Mouse (Mus musculus) brain, embryonic 18.5 days (tissue): ENCODE measurements at regions not wholly inside any gene's neighbourhood (a gene's known extent, or its start where the extent isn't known, plus 50 kb on each side); places are given as distances from the start of the nearest gene placed in this dataset.

Source experiments
- DNase-seq: peaks from one replicate; pipeline ENCODE4 v3.0.0-alpha.2; 2012; ENCODE audit warnings: low read depth, low spot score

DNA sequence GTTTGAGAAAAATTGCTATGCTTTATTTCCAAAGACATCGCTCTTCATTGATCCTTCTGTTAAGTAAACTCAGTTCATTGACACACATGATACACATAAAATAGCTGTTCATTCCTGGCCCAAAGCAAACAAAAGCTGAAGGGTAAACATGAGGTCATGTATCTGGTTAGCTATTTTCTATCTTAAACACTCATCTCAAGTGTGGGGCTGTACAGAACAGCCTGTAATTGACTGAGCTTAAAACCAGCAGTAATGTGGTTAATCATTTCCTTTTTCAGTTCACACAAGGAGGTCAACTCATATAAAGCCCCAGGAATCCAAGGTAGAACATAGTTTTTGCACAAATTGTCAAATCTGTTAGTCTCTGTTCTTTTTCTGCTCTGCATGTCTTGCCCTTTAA is 94.5 kb downstream of the Cldn17 start:
- DNase-seq = no peak

DNA sequence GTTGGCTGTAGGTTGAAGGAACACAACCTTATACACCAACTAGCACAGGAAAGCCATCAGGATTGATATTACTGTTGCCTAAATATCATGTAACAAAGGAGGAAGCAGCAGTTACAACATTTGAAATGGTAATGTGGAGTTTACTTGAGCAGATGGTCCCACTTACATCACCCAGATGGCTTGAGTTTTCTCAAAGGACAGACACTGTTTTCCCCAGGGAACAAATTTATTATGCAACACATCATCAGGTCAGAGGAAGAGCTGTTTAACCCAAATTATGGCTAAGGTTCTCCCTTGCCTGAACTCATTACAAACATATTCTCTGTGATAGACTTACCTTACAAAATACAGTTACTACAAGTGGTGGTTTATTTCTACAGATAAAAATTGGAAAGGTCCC is 98.6 kb downstream of the Cldn17 start:
- peak; percentile 58 for DNase-seq

DNA sequence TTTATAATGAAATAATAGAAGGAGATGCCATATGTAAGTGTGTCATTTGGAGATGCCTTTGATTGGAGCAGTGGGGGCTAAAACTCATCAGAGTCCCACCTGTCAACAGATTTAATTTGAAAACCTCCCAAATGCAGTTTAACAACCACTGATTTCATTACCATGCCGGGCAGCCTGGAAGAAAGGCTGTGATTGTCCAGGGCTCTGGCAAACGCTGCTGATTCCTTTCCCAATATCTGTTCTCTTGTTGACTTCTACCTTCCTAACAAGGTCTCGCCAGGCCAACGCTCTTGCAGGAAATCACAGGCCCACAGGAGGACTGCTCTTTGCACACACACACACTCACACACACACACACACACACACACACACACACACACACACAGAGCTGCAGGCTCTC is 102.4 kb downstream of the Cldn17 start:
- no peak for DNase-seq

DNA sequence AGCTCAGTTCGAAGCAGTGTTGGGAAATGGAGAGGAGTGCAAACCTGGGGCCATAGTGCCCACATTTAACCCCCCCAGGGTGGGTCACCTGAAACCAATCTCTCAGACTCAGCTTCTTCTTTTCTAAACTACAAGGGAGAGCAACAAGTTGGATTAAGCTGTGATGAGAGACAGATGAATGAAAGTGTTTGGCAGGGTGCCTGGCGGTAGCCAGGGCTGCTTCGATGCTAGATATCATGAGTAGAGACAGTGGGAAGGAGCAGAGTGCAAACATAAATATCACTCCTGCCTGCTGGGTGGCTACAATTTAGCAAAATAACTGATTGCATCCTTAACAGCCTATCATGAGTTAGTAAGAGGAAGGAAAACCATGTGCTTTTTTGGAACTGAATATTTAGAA is 106.9 kb downstream of the Cldn17 start:
- DNase-seq = no peak

DNA sequence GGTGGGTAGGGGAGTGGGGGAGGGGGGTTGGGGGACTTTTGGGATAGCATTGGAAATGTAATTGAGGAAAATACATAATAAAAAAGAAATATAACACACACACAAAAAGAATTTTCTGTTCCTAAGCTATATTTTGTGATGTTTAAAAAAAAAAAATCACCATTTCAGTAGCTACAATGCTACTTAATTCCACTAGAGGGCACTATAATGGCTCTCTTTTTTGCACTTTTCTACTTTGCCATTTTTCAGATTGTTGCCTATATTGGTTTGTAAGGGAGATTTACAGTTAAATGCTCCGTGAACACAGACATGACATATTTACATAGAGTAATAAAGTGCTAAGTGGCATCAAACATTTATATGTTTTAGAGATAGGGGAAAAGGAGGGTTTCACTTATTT is 102.7 kb upstream of the Grik1 start:
- no peak for DNase-seq

DNA sequence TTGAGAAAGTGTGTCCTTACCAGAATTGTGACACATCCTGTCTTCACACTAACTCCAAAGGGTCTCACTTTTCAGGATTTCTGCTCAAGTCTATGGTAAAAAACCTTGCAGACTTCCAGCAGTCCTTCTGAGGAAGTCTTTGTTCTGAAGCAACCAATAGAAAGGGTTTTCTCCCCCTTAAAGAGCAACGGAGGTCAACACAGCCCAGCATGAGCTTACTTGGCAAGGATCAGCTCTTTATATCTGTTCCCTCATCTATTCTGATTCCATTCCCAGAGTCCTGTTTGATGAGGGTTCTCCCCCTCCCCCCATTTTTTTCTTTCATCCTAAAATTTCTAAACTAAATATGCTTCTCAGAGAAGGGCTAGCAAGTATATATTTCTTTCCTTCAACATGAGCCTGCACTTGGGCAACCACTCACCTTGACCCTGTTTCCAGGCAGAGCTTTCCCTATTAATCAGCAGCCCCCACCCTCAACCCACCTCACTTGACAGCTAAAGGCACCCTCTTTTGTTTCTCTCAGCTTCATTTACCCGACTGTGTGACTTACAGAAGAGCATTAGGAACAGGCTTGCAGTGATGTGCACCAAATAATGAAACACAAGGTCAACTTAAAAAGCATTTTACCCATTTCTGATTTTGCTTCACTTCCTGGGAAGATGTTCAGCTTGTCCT is 91.7 kb upstream of the Grik1 start:
- no peak for DNase-seq

DNA sequence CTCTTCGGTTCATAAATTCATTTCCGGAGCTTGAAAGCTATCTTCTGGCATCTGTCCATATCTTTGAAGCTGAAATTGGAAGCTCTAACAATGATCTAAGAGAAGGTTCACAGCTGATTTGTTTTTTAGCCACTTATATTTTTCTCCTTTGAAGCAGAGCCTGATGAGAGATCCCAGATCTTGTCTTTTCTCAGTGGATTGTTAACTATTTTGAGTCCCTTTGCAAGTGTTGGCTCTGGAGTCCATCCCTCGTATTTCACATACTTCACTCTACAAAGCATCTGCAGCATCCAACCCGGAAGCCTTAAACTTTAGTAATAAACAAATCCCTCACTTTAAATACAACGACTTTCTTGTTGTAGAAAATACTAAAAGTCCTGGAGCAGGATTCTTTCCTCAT is 85.6 kb upstream of the Grik1 start:
- no peak for DNase-seq

DNA sequence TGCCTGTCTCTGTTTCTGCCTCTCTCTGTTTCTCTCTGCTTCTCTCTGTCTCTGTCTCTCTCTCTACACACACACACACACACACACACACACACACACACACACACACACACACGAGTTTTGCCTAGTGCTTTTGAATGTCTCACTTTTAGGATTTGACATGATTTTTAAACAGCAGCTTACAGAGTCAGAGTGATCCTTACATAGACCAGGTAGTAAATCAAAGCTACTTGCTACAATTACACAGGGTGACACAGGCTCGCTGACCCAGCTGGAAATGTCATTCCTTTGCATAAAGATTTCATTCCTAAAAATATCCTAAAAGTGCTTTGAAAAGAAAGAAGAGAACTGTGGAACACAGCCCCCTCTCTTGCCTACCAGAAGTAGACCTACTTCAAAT is 84.5 kb upstream of the Grik1 start:
- DNase-seq = no peak

DNA sequence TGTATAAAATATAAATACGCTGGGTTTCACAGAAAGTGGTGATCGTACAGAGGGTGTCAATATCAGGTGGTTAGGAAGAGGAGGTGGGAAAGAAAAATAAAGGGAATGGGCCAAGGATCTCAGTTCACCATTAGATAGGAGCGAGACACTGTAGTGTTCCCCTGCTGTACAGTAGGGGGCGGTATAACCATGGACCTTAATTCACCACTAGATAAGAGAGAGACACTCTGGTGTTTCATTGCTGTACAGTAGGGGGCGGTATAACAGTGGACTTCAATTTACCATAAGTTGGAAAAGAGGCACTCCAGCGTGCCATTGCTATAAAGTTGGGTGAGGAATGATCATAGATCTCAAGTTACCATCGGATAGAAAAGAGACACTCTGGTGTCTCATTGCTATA is 82.0 kb upstream of the Grik1 start:
- no peak for DNase-seq

DNA sequence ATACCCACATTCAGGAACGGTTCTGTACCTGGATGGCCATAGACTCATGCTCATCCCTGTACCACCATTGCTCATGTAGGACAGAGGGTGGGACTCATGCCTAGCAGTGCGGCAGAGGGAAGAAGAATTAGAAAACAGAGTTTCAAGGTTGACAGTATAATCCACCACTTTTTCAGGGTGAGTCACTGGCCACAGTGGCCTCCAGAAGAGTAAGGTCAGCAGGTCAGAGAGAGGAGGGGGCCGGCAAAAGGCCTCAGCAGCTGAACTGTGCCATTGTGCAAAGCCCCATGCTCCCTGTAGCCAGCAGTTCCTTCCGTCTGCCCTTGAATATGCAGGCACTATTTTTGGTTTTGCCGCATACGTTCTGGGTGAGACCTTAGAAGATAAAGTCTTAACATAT is 78.1 kb upstream of the Grik1 start:
- DNase-seq = no peak

DNA sequence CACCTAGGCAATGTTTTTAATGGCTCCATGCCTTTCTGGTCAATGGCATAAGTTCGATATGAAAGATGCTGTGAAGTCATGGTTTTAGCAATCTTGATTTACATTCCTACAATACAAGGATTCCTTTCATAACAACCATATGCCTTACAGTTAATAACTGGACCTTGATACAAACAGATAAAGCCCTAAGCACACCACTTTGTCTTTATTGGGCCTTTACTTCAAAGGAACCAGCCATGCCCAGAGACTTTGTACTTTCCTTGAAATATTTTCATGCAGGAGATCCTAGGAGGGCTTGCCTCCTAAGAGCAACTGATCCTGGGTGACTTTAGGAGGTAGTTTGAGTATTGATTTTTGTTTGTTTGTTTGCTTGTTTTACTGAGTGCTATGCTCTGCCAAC is 77.1 kb upstream of the Grik1 start:
- DNase-seq = no peak

DNA sequence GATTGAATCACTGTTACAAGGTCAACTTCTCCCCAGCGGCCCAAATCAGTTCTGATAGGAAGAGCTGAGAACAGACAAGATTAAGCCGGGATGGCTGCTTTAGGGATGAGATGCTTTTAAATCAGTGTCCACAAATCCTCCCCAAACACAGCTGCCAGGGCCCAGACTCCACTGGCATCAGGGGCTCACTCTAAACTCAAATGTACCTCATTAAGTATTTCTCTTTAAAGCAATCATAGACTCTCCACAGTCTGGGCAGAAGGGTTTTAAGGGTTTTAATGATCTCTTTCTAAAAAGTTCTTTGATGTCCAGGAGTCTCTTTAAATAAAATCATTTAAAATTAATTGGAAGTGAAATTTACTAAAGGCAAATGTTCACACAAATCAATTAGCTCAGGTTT is 70.0 kb upstream of the Grik1 start:
- DNase-seq = no peak
